Mouse (Mus musculus) lung, embryonic 14.5 days (tissue): Measurements from ENCODE around the gene Ccdc40. TPM values are rescaled to one million over a fixed set of nuclear protein-coding genes. Genes with fewer than 3 reads are reported as not detected.

ENCODE experiments used
- ATAC-seq: fragments of 200-750 bp; cut with Nextera tagmentation; 2 replicates; pipeline ENCODE4 v1.8.0; 2017; ENCODE audit warnings: mild to moderate bottlenecking, moderate TSS enrichment, moderate library complexity; ENCODE audit not compliant: insufficient read depth
- DNase-seq: peaks from one replicate; pipeline ENCODE4 v3.0.0-alpha.2; 2015
- H3K27ac ChIP-seq: fragments of 300-500 bp; sonication (generic); 2 replicates; pipeline ENCODE4 v1.5.1; 2014; ENCODE audit warnings: low read depth, mild to moderate bottlenecking, moderate library complexity
- H3K27me3 ChIP-seq: fragments of 300-500 bp; sonication (generic); 2 replicates; pipeline ENCODE4 v1.6.1; 2014; ENCODE audit warnings: low read length, control low read depth; ENCODE audit not compliant: insufficient read depth
- H3K36me3 ChIP-seq: fragments of 300-500 bp; sonication (generic); 2 replicates; pipeline ENCODE4 v1.6.1; 2014; ENCODE audit warnings: control low read depth; ENCODE audit not compliant: insufficient read depth
- H3K4me1 ChIP-seq: fragments of 300-500 bp; sonication (generic); 2 replicates; pipeline ENCODE4 v1.6.1; 2014; ENCODE audit warnings: antibody characterized with exemption, control low read depth; ENCODE audit not compliant: insufficient read depth
- H3K4me2 ChIP-seq: fragments of 300-500 bp; sonication (generic); 2 replicates; pipeline ENCODE4 v1.6.1; 2014; ENCODE audit warnings: mild to moderate bottlenecking
- H3K4me3 ChIP-seq: fragments of 300-500 bp; sonication (generic); 2 replicates; pipeline ENCODE4 v1.5.1; 2014; ENCODE audit warnings: low read depth, low read length
- H3K9ac ChIP-seq: fragments of 300-500 bp; sonication (generic); 2 replicates; pipeline ENCODE4 v1.6.1; 2014
- H3K9me3 ChIP-seq: fragments of 300-500 bp; sonication (generic); 2 replicates; pipeline ENCODE4 v1.6.1; 2016; ENCODE audit warnings: low read depth, low read length, control low read depth
- CTCF ChIP-seq: IDR thresholded peaks from 2 replicates; pipeline ENCODE4 v1.5.1; 2016; ENCODE audit warnings: antibody characterized with exemption, low read depth
- WGBS: fragments of 180-500 bp; shearing (Covaris S2); extraction: QIAGEN DNeasy Blood & Tissue Kit; methylation state at CpG from one replicate; pipeline ENCODE4 v1.1.7; 2014; 5-methylcytosine and 5-hydroxymethylcytosine counted together
- polyA plus RNA-seq: library from polyadenylated mRNA; unstranded; fragments of >200 nt; fragmentation: Nextera tagmentation; extraction: Ambion mirVana; gene quantifications from 2 replicates; pipeline ENCODE4 v1.2.1, GENCODE M21; 2014

Ccdc40 gene
- polyA plus RNA-seq, 1 experiment from 2014 or later, result 1.7 TPM

- Histone ChIP-seq H3K4me1 (peaks cover 31% of the 10 kb centered on the region), H3K27me3 (no peaks in the 10 kb centered on the region), H3K36me3 (0 out of 2 replicates have a peak, but pooled peaks cover 5% of the 10 kb centered on the region), H3K9me3 (no peaks in the 10 kb centered on the region), H3K4me2 (peak overlapping the region; percentile 69), H3K4me3 (peak overlapping the region; percentile 27; the same call in 1 of the 2 replicates), H3K27ac (peak overlapping the region; percentile 92), H3K9ac (peak overlapping the region; percentile 32)
- ATAC-seq (peak; percentile 22; the same call in 1 of the 2 replicates), DNase-seq (peak; percentile 71)
- 25% methylated on average over 9 of the region's 9 CpGs for WGBS
- no peak for TF ChIP-seq CTCF
Observed at GRCm38 (mm10) chr11:119215905-119216507, 12.4 kb upstream of the Ccdc40 start.

- Histone ChIP-seq H3K9ac (no peak overlapping the region), H3K9me3 (no peaks in the 10 kb centered on the region), H3K4me3 (no peak overlapping the region), H3K4me2 (no peak overlapping the region), H3K27ac (no peak overlapping the region), H3K36me3 (0 out of 2 replicates have a peak, but pooled peaks cover 5% of the 10 kb centered on the region), H3K4me1 (peaks cover 37% of the 10 kb centered on the region), H3K27me3 (no peaks in the 10 kb centered on the region)
- DNase-seq (no peak), ATAC-seq (no peak)
- 84% methylated on average over 6 of the region's 6 CpGs for WGBS
- no peak for TF ChIP-seq CTCF
Observed at GRCm38 (mm10) chr11:119217861-119218260, 10.5 kb upstream of the Ccdc40 start.

GRCm38 (mm10) chr11:119219816-119220465 is 8.4 kb upstream of the Ccdc40 start:
- Histone ChIP-seq H3K9me3 (no peaks in the 10 kb centered on the region), H3K9ac (no peak overlapping the region), H3K4me3 (no peak overlapping the region), H3K27me3 (no peaks in the 10 kb centered on the region), H3K4me2 (no peak overlapping the region), H3K27ac (no peak overlapping the region), H3K36me3 (0 out of 2 replicates have a peak, but pooled peaks cover 5% of the 10 kb centered on the region), H3K4me1 (peaks cover 42% of the 10 kb centered on the region)
- no peak for TF ChIP-seq CTCF
- DNase-seq (no peak), ATAC-seq (no peak)
- WGBS, result 22% methylated on average over 17 of the region's 17 CpGs

GRCm38 (mm10) chr11:119221812-119222510 is 6.4 kb upstream of the Ccdc40 start:
- WGBS, result 37% methylated on average over 10 of the region's 11 CpGs
- Histone ChIP-seq H3K4me2 (no peak overlapping the region), H3K9me3 (no peaks in the 10 kb centered on the region), H3K4me1 (peaks cover 40% of the 10 kb centered on the region), H3K4me3 (no peak overlapping the region), H3K36me3 (0 out of 2 replicates have a peak, but pooled peaks cover 5% of the 10 kb centered on the region), H3K9ac (no peak overlapping the region), H3K27me3 (no peaks in the 10 kb centered on the region), H3K27ac (no peak overlapping the region)
- no peak for TF ChIP-seq CTCF
- DNase-seq, result no peak
- ATAC-seq, result no peak

GRCm38 (mm10) chr11:119223124-119223890 is 5.1 kb upstream of the Ccdc40 start:
- H3K4me2 ChIP-seq, result peak overlapping the region; percentile 21; the same call in 1 of the 2 replicates
- no peaks in the 10 kb centered on the region for H3K36me3 ChIP-seq
- no peaks in the 10 kb centered on the region for H3K27me3 ChIP-seq
- DNase-seq (peak; percentile 92), ATAC-seq (peak; percentile 62)
- no peak overlapping the region for H3K9ac ChIP-seq
- no peak for TF ChIP-seq CTCF
- H3K27ac ChIP-seq, result peak overlapping the region; percentile 82
- H3K4me3 ChIP-seq, result no peak overlapping the region
- no peaks in the 10 kb centered on the region for H3K9me3 ChIP-seq
- H3K4me1 ChIP-seq, result peaks cover 46% of the 10 kb centered on the region
- 59% methylated on average over 20 of the region's 20 CpGs for WGBS

- no peaks in the 10 kb centered on the region for H3K36me3 ChIP-seq
- peaks cover 41% of the 10 kb centered on the region for H3K4me1 ChIP-seq
- H3K4me2 ChIP-seq, result no peak overlapping the region
- no peak for ATAC-seq
- H3K27ac ChIP-seq, result no peak overlapping the region
- no peak overlapping the region for H3K4me3 ChIP-seq
- no peaks in the 10 kb centered on the region for H3K27me3 ChIP-seq
- TF ChIP-seq CTCF, result no peak
- H3K9me3 ChIP-seq, result no peaks in the 10 kb centered on the region
- no peak for DNase-seq
- H3K9ac ChIP-seq, result no peak overlapping the region
- WGBS, result 92% methylated on average over 6 of the region's 6 CpGs
Observed at GRCm38 (mm10) chr11:119224926-119225325, 3.4 kb upstream of the Ccdc40 start.
